Mouse (Mus musculus): Measurements from ENCODE around the gene Tdrd7. TPM values are rescaled to one million over a fixed set of nuclear protein-coding genes. Genes with fewer than 3 reads are reported as not detected.

The Tdrd7 gene
- polyA plus RNA-seq, 1 experiment from 2014 or later: 9.3 TPM

GRCm38 (mm10) chr4:46048418-46048817 lies 83.3 kb downstream of the Tdrd7 start:
- DNase-seq (ENCODE audit: low spot score) (no peak), ATAC-seq (replicated peaks; ENCODE audit: insufficient number of reproducible peaks, low FRiP score, low TSS enrichment, low read depth) (no peak)
- Histone ChIP-seq H3K27me3 (ENCODE audit: control insufficient read depth, insufficient read depth, low read length) (no peaks in the 10 kb centered on the region), H3K9ac (replicated peaks; ENCODE audit: low read length) (no peak overlapping the region), H3K9me3 (replicated peaks; ENCODE audit: control insufficient read depth, low read length) (no peaks in the 10 kb centered on the region), H3K4me3 (ENCODE audit: low read depth, low read length) (no peak overlapping the region), H3K4me1 (ENCODE audit: control insufficient read depth, insufficient read depth, low read length) (no peaks in the 10 kb centered on the region), H3K27ac (replicated peaks; ENCODE audit: low read depth, low read length) (no peak overlapping the region), H3K4me2 (ENCODE audit: low read depth, low read length) (no peak overlapping the region), H3K36me3 (replicated peaks; ENCODE audit: control insufficient read depth, insufficient read depth, low read depth, low read length) (no peaks in the 10 kb centered on the region)
- WGBS: 92% methylated on average over 7 of the region's 7 CpGs

- no peak overlapping the region for H3K27ac ChIP-seq (replicated peaks; ENCODE audit: low read depth, low read length)
These were observed 88.4 kb downstream of the Tdrd7 start for GRCm38 (mm10) chr4:46053323-46054107.

DNA sequence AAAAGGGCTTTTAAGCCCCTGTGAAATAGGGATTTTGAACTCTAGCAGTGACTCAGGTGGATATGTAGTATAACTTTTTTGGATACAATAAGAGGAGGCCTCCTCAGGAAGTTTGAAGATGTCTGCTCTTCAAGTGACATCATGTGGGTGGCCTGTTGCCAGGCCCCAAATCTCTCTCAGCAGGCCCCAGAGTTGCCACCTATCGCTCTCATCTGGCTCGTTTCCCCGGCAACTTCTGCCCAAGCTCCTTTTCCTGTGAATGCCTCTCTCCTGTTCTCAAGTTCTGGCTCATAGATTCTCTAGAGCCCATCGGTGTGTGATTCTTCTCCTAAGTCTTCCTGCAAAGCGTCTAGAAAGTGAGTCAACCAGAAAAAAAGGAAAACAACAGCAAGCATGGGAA lies 91.0 kb downstream of the Tdrd7 start:
- no peak for DNase-seq (ENCODE audit: low spot score)
- Histone ChIP-seq H3K27me3 (ENCODE audit: control insufficient read depth, insufficient read depth, low read length) (no peaks in the 10 kb centered on the region), H3K4me2 (ENCODE audit: low read depth, low read length) (no peak overlapping the region), H3K9me3 (replicated peaks; ENCODE audit: control insufficient read depth, low read length) (no peaks in the 10 kb centered on the region), H3K27ac (replicated peaks; ENCODE audit: low read depth, low read length) (no peak overlapping the region), H3K36me3 (replicated peaks; ENCODE audit: control insufficient read depth, insufficient read depth, low read depth, low read length) (no peaks in the 10 kb centered on the region), H3K9ac (replicated peaks; ENCODE audit: low read length) (no peak overlapping the region), H3K4me1 (ENCODE audit: control insufficient read depth, insufficient read depth, low read length) (no peaks in the 10 kb centered on the region), H3K4me3 (ENCODE audit: low read depth, low read length) (no peak overlapping the region)
- WGBS: 90% methylated on average over 5 of the region's 5 CpGs
- ATAC-seq (replicated peaks; ENCODE audit: insufficient number of reproducible peaks, low FRiP score, low TSS enrichment, low read depth): no peak

More at GRCm38 (mm10) chr4:46053323-46054107, 88.4 kb downstream of the Tdrd7 start:
- H3K4me1 ChIP-seq (ENCODE audit: control insufficient read depth, insufficient read depth, low read length): no peaks in the 10 kb centered on the region
- H3K9me3 ChIP-seq (replicated peaks; ENCODE audit: control insufficient read depth, low read length): no peaks in the 10 kb centered on the region
- no peaks in the 10 kb centered on the region for H3K36me3 ChIP-seq (replicated peaks; ENCODE audit: control insufficient read depth, insufficient read depth, low read depth, low read length)
- H3K4me2 ChIP-seq (ENCODE audit: low read depth, low read length): no peak overlapping the region
- 76% methylated on average over 9 of the region's 9 CpGs for WGBS
- no peak overlapping the region for H3K9ac ChIP-seq (replicated peaks; ENCODE audit: low read length)
- no peak for DNase-seq (ENCODE audit: low spot score)
- no peak overlapping the region for H3K4me3 ChIP-seq (ENCODE audit: low read depth, low read length)
- no peaks in the 10 kb centered on the region for H3K27me3 ChIP-seq (ENCODE audit: control insufficient read depth, insufficient read depth, low read length)
- ATAC-seq (replicated peaks; ENCODE audit: insufficient number of reproducible peaks, low FRiP score, low TSS enrichment, low read depth): no peak

- ATAC-seq (replicated peaks; ENCODE audit: insufficient number of reproducible peaks, low FRiP score, low TSS enrichment, low read depth) (no peak), DNase-seq (ENCODE audit: low spot score) (no peak)
- Histone ChIP-seq H3K4me3 (ENCODE audit: low read depth, low read length) (no peak overlapping the region), H3K9ac (replicated peaks; ENCODE audit: low read length) (no peak overlapping the region), H3K9me3 (replicated peaks; ENCODE audit: control insufficient read depth, low read length) (no peaks in the 10 kb centered on the region), H3K4me1 (ENCODE audit: control insufficient read depth, insufficient read depth, low read length) (no peaks in the 10 kb centered on the region), H3K36me3 (replicated peaks; ENCODE audit: control insufficient read depth, insufficient read depth, low read depth, low read length) (no peaks in the 10 kb centered on the region), H3K4me2 (ENCODE audit: low read depth, low read length) (no peak overlapping the region), H3K27me3 (ENCODE audit: control insufficient read depth, insufficient read depth, low read length) (no peaks in the 10 kb centered on the region), H3K27ac (replicated peaks; ENCODE audit: low read depth, low read length) (no peak overlapping the region)
- WGBS: 90% methylated on average over 12 of the region's 12 CpGs
These were observed 96.3 kb downstream of the Tdrd7 start for GRCm38 (mm10) chr4:46061259-46061962.

DNA sequence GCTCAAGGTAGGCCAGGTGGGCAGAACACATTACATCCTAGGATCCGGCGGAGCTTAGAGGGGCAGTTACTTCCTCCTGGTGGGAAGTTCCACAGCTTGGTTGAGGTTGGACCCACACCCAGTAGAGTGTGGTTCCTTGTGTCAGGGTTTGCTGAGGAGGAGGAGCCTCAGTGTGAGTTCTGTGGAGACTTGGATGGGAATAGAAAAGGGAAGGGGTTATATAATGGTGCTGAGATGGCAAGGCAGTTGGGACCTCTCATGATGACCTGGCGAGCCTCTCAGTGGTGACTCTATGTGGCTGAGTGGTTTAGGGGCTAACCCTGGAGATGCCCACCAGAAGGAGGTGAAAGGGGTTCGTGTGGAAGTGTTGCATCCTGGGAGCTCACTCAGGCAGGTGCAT lies 98.7 kb downstream of the Tdrd7 start:
- no peaks in the 10 kb centered on the region for H3K36me3 ChIP-seq (replicated peaks; ENCODE audit: control insufficient read depth, insufficient read depth, low read depth, low read length)
- H3K9me3 ChIP-seq (replicated peaks; ENCODE audit: control insufficient read depth, low read length): no peaks in the 10 kb centered on the region
- DNase-seq (ENCODE audit: low spot score) (no peak), ATAC-seq (replicated peaks; ENCODE audit: insufficient number of reproducible peaks, low FRiP score, low TSS enrichment, low read depth) (no peak)
- H3K4me3 ChIP-seq (ENCODE audit: low read depth, low read length): no peak overlapping the region
- H3K27ac ChIP-seq (replicated peaks; ENCODE audit: low read depth, low read length): no peak overlapping the region
- H3K4me2 ChIP-seq (ENCODE audit: low read depth, low read length): no peak overlapping the region
- H3K9ac ChIP-seq (replicated peaks; ENCODE audit: low read length): no peak overlapping the region
- H3K27me3 ChIP-seq (ENCODE audit: control insufficient read depth, insufficient read depth, low read length): no peaks in the 10 kb centered on the region
- 77% methylated on average over 4 of the region's 4 CpGs for WGBS
- H3K4me1 ChIP-seq (ENCODE audit: control insufficient read depth, insufficient read depth, low read length): no peaks in the 10 kb centered on the region

- Histone ChIP-seq H3K9ac (replicated peaks; ENCODE audit: low read length) (no peak overlapping the region), H3K27me3 (ENCODE audit: control insufficient read depth, insufficient read depth, low read length) (no peaks in the 10 kb centered on the region), H3K4me1 (ENCODE audit: control insufficient read depth, insufficient read depth, low read length) (no peaks in the 10 kb centered on the region), H3K4me3 (ENCODE audit: low read depth, low read length) (no peak overlapping the region), H3K27ac (replicated peaks; ENCODE audit: low read depth, low read length) (no peak overlapping the region), H3K9me3 (replicated peaks; ENCODE audit: control insufficient read depth, low read length) (no peaks in the 10 kb centered on the region), H3K4me2 (ENCODE audit: low read depth, low read length) (no peak overlapping the region), H3K36me3 (replicated peaks; ENCODE audit: control insufficient read depth, insufficient read depth, low read depth, low read length) (no peaks in the 10 kb centered on the region)
- WGBS: 24% methylated on average over 8 of the region's 8 CpGs
- DNase-seq (ENCODE audit: low spot score): no peak
- ATAC-seq (replicated peaks; ENCODE audit: insufficient number of reproducible peaks, low FRiP score, low TSS enrichment, low read depth): no peak
These were observed 99.1 kb downstream of the Tdrd7 start for GRCm38 (mm10) chr4:46064263-46064662.

DNA sequence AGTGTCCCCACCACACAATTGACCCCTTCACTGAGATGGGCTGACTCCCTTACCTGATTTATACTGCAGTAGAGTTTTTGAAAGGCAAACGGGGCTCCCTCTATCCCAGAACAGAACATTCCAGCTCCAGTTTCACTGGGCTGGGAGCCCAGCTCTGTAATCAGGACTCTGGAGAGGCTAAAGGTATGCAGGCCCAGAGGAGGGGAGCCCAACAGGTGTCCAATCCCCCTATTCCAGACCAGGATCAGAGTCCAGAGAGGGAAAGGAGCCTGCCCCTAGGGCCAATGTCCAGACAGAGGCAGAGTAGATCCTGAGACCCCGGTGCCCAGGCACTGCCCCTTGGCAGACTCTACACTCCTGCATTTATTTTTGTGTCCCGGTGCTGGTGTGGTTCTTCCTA lies 99.8 kb downstream of the Tdrd7 start:
- no peak overlapping the region for H3K4me3 ChIP-seq (ENCODE audit: low read depth, low read length)
- ATAC-seq (replicated peaks; ENCODE audit: insufficient number of reproducible peaks, low FRiP score, low TSS enrichment, low read depth): no peak
- H3K27me3 ChIP-seq (ENCODE audit: control insufficient read depth, insufficient read depth, low read length): no peaks in the 10 kb centered on the region
- no peaks in the 10 kb centered on the region for H3K9me3 ChIP-seq (replicated peaks; ENCODE audit: control insufficient read depth, low read length)
- H3K36me3 ChIP-seq (replicated peaks; ENCODE audit: control insufficient read depth, insufficient read depth, low read depth, low read length): no peaks in the 10 kb centered on the region
- no peaks in the 10 kb centered on the region for H3K4me1 ChIP-seq (ENCODE audit: control insufficient read depth, insufficient read depth, low read length)
- no peak overlapping the region for H3K4me2 ChIP-seq (ENCODE audit: low read depth, low read length)
- 67% methylated on average over 3 of the region's 3 CpGs for WGBS
- no peak overlapping the region for H3K27ac ChIP-seq (replicated peaks; ENCODE audit: low read depth, low read length)
- no peak for DNase-seq (ENCODE audit: low spot score)
- H3K9ac ChIP-seq (replicated peaks; ENCODE audit: low read length): no peak overlapping the region

DNA sequence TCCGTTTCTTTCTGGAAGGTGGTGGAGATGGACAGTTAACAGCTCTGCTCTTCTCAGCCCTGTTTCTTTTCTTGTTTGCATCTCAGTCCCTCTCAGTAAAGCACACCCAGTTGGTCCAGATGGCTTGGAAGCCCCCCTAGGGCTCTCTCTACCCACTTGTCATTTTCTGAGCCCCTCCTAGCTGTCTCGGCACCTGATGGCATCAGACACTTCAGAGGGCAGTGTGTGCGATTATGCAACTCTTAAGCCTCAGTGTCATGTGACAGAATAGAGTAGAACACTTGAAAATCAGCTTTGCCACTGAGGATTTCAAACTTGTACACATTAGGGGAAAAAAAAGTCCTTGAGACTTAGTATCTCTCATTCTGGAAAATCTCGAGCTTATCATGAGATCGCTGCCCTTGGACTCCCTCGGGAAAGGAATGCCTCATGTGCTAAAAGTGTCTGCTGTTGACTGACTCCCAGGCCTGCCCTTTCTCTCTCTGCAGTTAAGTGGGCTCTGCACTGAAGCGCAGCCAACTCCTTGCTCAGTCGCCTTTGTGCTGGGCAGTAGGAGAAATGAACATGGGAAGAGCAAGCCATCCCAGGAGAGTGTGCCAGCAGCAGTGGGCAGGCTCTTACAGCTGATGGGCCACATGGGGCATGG lies 100.7 kb downstream of the Tdrd7 start:
- H3K4me1 ChIP-seq (ENCODE audit: control insufficient read depth, insufficient read depth, low read length): no peaks in the 10 kb centered on the region
- no peak overlapping the region for H3K4me3 ChIP-seq (ENCODE audit: low read depth, low read length)
- H3K36me3 ChIP-seq (replicated peaks; ENCODE audit: control insufficient read depth, insufficient read depth, low read depth, low read length): no peaks in the 10 kb centered on the region
- no peaks in the 10 kb centered on the region for H3K9me3 ChIP-seq (replicated peaks; ENCODE audit: control insufficient read depth, low read length)
- no peak overlapping the region for H3K9ac ChIP-seq (replicated peaks; ENCODE audit: low read length)
- H3K4me2 ChIP-seq (ENCODE audit: low read depth, low read length): no peak overlapping the region
- WGBS: 70% methylated on average over 8 of the region's 8 CpGs
- H3K27ac ChIP-seq (replicated peaks; ENCODE audit: low read depth, low read length): no peak overlapping the region
- no peaks in the 10 kb centered on the region for H3K27me3 ChIP-seq (ENCODE audit: control insufficient read depth, insufficient read depth, low read length)
- DNase-seq (ENCODE audit: low spot score) (no peak), ATAC-seq (replicated peaks; ENCODE audit: insufficient number of reproducible peaks, low FRiP score, low TSS enrichment, low read depth) (no peak)

Data from embryonic facial prominence, embryonic 11.5 days (tissue).